Mouse (Mus musculus): Measurements from ENCODE around the gene Ttll4.

- TF ChIP-seq GATA1 (IDR thresholded peaks at IDR 0.05; ENCODE audit: borderline replicate concordance, low read length), result no peak
- TF ChIP-seq FLI1 (IDR thresholded peaks at IDR 0.05; ENCODE audit: low read length), result no peak
These were observed 16.3 kb downstream of the Ttll4 start for GRCm38 (mm10) chr1:74677843-74678242.
